Mouse (Mus musculus): ENCODE data around the gene Epha3.
A peak's percentile ranks its signal among the peaks of the same experiment; 100 is the strongest.

The Epha3 gene

DNA sequence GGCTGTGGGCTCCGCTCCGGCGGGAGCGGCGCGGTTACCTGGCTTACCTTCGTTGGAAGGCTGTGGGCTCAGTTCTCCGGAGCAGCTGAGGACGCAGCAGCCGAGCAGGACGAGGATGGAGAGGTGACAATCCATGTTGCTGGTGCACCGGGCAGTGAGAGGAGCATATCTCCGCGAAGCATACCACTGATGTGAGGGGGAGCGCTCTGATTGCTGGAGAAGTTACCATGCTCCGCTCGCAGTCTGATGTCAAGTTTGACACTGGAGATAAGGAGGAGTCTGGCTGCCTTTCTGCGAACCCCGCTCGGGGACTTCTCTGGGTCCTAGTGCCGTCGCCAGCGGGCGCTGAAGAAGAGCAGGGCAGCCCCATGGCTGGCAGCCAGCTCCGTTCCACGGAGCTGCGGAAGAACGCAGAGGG is at the start of gene Epha3:
Gene Epha3 (minus strand): TSS at position 263 of the 418 bp plus-strand sequence.
- DNase-seq (ENCODE audit: low read depth, low spot score): peak; percentile 88

DNA sequence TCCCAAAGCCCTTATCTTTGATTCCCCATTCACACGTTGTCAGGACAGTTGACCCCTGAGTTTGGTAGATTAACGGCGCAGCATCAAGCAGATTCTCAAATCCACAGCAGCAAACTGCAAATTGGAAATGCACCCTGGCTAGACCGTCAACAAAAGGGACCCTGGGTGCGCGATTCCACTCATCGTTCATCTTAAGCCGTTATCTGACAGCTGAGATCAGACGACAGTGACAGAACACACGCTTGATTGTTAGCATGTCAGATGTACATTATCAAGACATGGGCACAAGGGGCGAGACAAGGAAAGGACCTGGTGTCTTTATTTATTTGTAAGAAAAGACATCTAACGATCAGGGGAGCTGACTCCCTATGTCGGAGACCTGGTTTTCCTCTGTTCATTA is 39.5 kb upstream of the Epha3 start:
- no peak for DNase-seq (ENCODE audit: low read depth, low spot score)

- DNase-seq (ENCODE audit: low read depth, low spot score): no peak
Observed at GRCm38 (mm10) chr16:63881190-63881589, 17.2 kb upstream of the Epha3 start.

- DNase-seq (ENCODE audit: low read depth, low spot score): peak; percentile 62
Observed at GRCm38 (mm10) chr16:63872313-63872712, 8.3 kb upstream of the Epha3 start.

DNA sequence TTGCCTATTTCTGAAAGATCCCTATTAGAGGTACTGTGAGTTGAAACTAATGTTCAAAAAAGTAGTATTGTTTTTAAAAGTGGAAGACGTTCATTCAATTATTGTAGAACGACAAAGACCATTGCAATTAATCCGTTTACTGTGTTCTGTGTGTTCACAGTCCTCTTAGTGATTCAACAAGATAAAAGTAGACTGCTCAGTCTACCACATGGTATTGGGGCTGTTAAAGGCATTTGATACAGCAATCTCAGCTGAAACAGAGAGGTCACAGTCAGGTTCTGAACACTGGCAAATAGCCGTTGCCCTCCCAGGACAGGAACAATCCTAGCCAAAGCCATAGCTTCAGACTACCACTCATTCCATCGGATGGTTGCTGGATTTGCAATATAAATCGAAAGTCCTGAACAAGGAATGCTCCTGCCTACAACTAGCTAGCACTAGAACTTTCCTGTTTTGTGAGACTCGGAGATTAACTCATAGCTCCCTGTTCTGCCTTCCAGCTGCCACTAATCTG is 545 bp upstream of the Epha3 start:
- no peak for DNase-seq (ENCODE audit: low read depth, low spot score)

DNA sequence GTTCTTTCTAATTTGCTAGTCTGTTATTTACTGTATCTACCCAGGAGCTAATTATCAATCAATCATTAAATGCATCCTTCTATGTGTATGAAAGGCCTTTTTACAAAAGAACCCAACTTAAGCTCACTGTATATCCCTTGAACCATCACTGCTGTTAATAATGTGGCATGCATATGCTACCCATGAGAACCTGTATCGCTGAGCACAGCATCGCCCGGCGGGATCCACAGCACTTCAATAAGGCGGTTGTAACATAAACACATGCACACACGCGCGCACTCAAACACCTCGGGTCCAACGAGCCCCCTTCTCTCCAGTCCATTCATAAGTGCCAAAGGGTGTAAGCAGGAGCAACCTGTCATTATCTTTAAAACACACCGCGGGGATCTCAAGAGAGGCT is 794 bp downstream of the Epha3 start:
- DNase-seq (ENCODE audit: low read depth, low spot score): peak; percentile 43

DNA sequence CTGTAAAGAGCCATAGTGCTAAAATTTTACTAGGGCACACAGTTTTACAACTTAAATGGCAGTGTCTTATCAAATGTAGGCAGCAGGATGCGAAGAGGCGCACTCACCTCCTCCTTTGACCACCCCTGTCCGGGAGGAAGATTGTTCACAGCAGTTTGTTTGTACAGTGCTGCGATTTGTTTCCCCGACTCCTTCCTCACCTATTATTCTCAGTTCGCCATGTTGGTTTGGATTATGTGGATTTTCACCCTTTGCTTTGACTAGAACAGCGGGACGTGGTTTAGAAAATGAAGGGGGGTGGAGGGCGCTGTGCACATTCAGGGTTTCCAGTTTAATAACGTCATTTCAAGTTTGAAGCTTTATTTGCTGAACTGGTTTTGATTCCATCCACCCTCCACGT is 6.4 kb downstream of the Epha3 start:
- DNase-seq (ENCODE audit: low read depth, low spot score): peak; percentile 18

DNA sequence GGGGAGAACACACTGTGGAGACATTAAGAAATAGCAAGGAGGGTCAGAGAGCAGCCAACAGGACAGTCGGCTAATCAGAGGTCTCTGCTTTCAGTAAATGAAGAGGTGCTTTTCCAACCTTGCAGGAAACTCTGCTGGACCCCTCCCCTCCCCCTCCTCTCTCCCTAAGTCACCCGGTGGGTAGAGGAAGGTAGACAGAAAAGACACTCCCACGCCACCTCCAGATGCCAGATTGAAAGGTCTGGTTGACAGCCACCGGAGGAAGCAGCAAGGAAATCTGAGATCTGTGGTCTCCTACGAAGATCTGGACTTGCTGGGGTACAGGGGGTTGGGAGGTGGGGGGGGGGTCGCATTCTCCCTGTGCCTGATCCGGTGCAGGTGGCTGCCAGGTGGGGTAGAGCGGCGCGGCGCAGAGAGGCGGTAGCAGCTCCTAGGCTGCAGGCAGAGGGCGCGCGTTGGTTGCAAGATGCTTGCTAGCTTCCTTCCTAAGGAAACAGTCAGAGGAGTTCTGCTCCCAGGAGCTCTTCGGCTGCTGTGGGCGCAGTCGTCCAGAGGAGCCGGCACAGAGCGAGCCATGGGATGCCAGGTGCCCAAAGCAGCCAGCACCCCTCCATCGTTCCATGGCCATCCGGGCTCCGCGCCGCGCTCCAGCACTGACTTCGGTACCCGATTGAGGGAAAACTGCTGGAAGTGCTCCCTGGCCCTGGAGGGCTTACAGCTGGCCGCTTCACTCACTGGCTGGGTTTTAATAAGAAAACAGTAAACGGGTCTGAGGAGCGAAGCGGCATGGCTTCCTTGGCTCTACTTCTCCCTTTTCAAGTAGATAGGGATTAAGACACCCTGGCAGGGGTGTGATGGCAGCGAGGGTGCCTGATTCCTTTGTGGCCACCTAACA is 7.1 kb downstream of the Epha3 start:
- peak; percentile 77 for DNase-seq (ENCODE audit: low read depth, low spot score)

- DNase-seq (ENCODE audit: low read depth, low spot score): no peak
Observed at GRCm38 (mm10) chr16:63850297-63850696, 13.7 kb downstream of the Epha3 start.

GRCm38 (mm10) chr16:63842911-63843310 is 21.1 kb downstream of the Epha3 start:
- no peak for DNase-seq (ENCODE audit: low read depth, low spot score)

GRCm38 (mm10) chr16:63837466-63837865 is 26.5 kb downstream of the Epha3 start:
- no peak for DNase-seq (ENCODE audit: low read depth, low spot score)

GRCm38 (mm10) chr16:63821164-63821563 is 42.8 kb downstream of the Epha3 start:
- no peak for DNase-seq (ENCODE audit: low read depth, low spot score)

DNA sequence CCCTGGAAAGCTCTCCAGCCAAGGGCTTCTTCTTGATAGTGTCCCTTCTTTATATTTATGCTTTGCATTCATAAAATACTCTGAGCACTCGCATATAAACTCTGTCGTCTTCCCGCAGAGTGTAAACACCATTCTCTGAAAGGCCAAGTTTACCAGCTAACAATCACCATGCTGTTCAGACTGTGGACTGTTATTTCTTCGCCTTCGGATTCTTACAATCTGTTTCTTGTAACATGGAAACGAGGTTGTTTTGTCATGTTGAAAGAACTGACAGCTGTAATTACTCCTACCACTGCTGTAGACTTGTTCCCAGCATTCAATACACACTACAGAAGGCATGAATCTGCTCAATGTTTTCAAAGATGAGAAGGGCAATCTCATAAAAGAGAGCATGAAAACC is 46.4 kb downstream of the Epha3 start:
- no peak for DNase-seq (ENCODE audit: low read depth, low spot score)

GRCm38 (mm10) chr16:63816672-63817071 is 47.3 kb downstream of the Epha3 start:
- no peak for DNase-seq (ENCODE audit: low read depth, low spot score)

- no peak for DNase-seq (ENCODE audit: low read depth, low spot score)
Observed at GRCm38 (mm10) chr16:63809871-63810270, 54.1 kb downstream of the Epha3 start.

- no peak for DNase-seq (ENCODE audit: low read depth, low spot score)
Observed at GRCm38 (mm10) chr16:63808991-63809390, 55.0 kb downstream of the Epha3 start.

DNA sequence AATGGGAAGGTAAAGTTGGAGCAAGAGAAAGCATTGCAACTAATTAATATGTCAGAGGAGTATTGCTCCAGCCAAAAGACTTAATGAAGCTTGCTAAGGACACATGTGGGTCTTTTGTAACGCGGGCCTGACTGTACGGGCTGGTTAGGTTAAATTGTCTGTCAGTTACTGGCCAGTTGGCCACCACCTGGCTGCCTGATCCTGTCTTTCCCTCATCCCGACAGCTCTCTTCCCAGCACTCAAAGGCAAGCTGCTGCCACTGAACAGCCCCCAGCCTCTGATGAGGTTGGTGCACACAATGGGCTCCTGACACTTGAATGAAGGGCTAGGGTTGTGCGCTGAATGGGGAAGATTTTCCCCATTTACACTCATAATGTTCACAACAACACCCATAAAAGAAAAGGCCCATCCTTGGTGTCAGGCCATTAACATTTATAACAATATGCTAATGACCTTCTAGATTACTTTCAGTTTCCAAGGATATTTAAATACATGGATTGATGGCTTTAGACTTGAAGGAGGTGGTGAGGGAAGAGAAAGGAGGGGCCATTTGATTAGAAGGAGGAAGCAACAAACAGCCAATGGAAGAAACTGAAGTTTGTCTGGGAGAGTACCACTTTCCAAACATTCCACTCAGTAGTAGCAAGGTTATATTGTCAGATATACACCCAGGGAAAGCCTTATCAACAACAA is 57.4 kb downstream of the Epha3 start:
- peak; percentile 72 for DNase-seq (ENCODE audit: low read depth, low spot score)

DNA sequence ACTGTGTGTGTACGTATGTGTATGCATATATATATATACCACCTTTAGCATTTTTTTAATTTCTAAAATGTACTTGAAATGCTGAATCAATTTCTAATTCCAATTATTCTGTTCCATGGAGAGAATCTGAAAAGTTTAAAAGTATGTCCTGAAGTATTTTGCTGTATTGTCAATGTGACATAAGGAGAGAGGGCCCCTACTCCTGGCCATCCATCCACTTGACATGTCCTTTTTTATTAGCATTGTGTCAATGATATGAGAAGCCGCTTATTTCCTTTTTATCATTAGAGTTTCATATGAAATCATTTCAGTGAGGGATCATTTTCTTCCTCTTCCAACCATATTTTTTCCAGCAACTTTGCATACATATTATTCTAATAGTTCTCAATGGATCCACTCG is 58.0 kb downstream of the Epha3 start:
- DNase-seq (ENCODE audit: low read depth, low spot score): no peak

- no peak for DNase-seq (ENCODE audit: low read depth, low spot score)
Observed at GRCm38 (mm10) chr16:63801436-63801835, 62.5 kb downstream of the Epha3 start.

- DNase-seq (ENCODE audit: low read depth, low spot score): no peak
Observed at GRCm38 (mm10) chr16:63798341-63798740, 65.6 kb downstream of the Epha3 start.

- no peak for DNase-seq (ENCODE audit: low read depth, low spot score)
Observed at GRCm38 (mm10) chr16:63794292-63794691, 69.7 kb downstream of the Epha3 start.

- no peak for DNase-seq (ENCODE audit: low read depth, low spot score)
Observed at GRCm38 (mm10) chr16:63793805-63794204, 70.2 kb downstream of the Epha3 start.

GRCm38 (mm10) chr16:63792084-63792483 is 71.9 kb downstream of the Epha3 start:
- no peak for DNase-seq (ENCODE audit: low read depth, low spot score)
